Mouse (Mus musculus): ENCODE data around the gene Tmem191c. TPM values are rescaled to one million over a fixed set of nuclear protein-coding genes. Genes with fewer than 3 reads are reported as not detected.
"Not testable (repeated sequence)": the region's sequence is repeated elsewhere in the genome, so short reads cannot be mapped to it uniquely, and the experiment has no call there.

Tmem191c gene
- 4.5 and 7.6 TPM in 2 replicates for polyA plus RNA-seq (2014; fragmentation: Nextera tagmentation; extraction: Ambion mirVana)

GRCm38 (mm10) chr16:17275721-17276120 lies at the start of gene Tmem191c:
Tmem191c (plus strand) TSS chr16:17276077.
- WGBS, result 60% methylated on average over 7 of the region's 7 CpGs
- 0 out of 2 replicates have a peak within 1 kb of the TSS, but pooled peaks have one; percentile 26 for H3K27ac ChIP-seq (replicated peaks; ENCODE audit: low read depth, low read length)

DNA sequence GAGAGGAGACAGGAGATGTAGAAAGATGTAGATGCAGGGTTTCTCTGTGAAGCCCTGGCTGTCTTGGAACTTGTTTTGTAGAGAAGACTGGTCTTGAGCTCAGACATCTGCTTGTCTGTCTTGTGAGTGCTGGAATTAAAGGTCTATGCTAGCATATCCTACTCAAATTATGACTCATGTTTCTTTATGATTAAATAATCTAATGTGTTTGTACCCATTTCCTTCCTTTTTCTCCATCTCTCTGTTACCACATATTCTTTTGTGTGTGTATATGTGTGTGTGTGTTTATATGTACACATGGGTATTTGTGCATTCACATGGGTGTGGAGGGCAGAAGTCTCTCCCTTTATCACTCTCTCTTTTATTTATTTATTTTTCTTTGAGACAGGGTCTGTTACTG lies 49.4 kb upstream of the Tmem191c start:
- H3K9ac ChIP-seq (ENCODE audit: low read length), result no peak overlapping the region
- no peak overlapping the region for H3K27ac ChIP-seq (replicated peaks; ENCODE audit: low read depth, low read length)
- H3K27me3 ChIP-seq (ENCODE audit: control insufficient read depth, insufficient read depth, low read length), result no peaks in the 10 kb centered on the region
- no peaks in the 10 kb centered on the region; the same call in 1 of the 2 replicates for H3K9me3 ChIP-seq (ENCODE audit: control insufficient read depth, low read length)
- DNase-seq (ENCODE audit: low spot score) (no peak), ATAC-seq (ENCODE audit: insufficient number of reproducible peaks, low FRiP score, low TSS enrichment, low read depth) (no peak)
- no peak overlapping the region for H3K4me3 ChIP-seq (ENCODE audit: low read depth, low read length)
- no peaks in the 10 kb centered on the region for H3K36me3 ChIP-seq (ENCODE audit: control insufficient read depth, insufficient read depth, low read length)
- no peak overlapping the region for H3K4me2 ChIP-seq (ENCODE audit: low read depth, severe bottlenecking)
- no peaks in the 10 kb centered on the region for H3K4me1 ChIP-seq (ENCODE audit: control insufficient read depth, insufficient read depth, low read length)

More at GRCm38 (mm10) chr16:17275721-17276120, at the start of gene Tmem191c:
- DNase-seq (ENCODE audit: low spot score) (no peak), ATAC-seq (ENCODE audit: insufficient number of reproducible peaks, low FRiP score, low TSS enrichment, low read depth) (no peak; the same call in 1 of the 2 replicates)
- H3K4me1 ChIP-seq (ENCODE audit: control insufficient read depth, insufficient read depth, low read length), result peaks cover 10% of the 10 kb centered on the region; the same call in 1 of the 2 replicates
- peak within 1 kb of the TSS; percentile 62 for H3K9ac ChIP-seq (ENCODE audit: low read length)
- H3K36me3 ChIP-seq (ENCODE audit: control insufficient read depth, insufficient read depth, low read length), result no peaks in the 10 kb centered on the region
- peak within 1 kb of the TSS; percentile 94 for H3K4me2 ChIP-seq (ENCODE audit: low read depth, severe bottlenecking)
- peaks cover 16% of the 10 kb centered on the region for H3K27me3 ChIP-seq (ENCODE audit: control insufficient read depth, insufficient read depth, low read length)
- no peaks in the 10 kb centered on the region for H3K9me3 ChIP-seq (ENCODE audit: control insufficient read depth, low read length)
- peak within 1 kb of the TSS; percentile 45 for H3K4me3 ChIP-seq (ENCODE audit: low read depth, low read length)

GRCm38 (mm10) chr16:17231523-17231922 lies 44.4 kb upstream of the Tmem191c start:
- 98% methylated on average over 2 of the region's 2 CpGs for WGBS
- not testable (repeated sequence) for H3K9ac ChIP-seq (ENCODE audit: low read length); DNase-seq (ENCODE audit: low spot score); H3K4me3 ChIP-seq (ENCODE audit: low read depth, low read length); H3K27ac ChIP-seq (replicated peaks; ENCODE audit: low read depth, low read length); ATAC-seq (ENCODE audit: insufficient number of reproducible peaks, low FRiP score, low TSS enrichment, low read depth); H3K4me2 ChIP-seq (ENCODE audit: low read depth, severe bottlenecking); H3K9me3 ChIP-seq (ENCODE audit: control insufficient read depth, low read length); H3K27me3 ChIP-seq (ENCODE audit: control insufficient read depth, insufficient read depth, low read length); H3K36me3 ChIP-seq (ENCODE audit: control insufficient read depth, insufficient read depth, low read length)
- H3K4me1 ChIP-seq (ENCODE audit: control insufficient read depth, insufficient read depth, low read length), result peaks cover 15% of the 10 kb centered on the region

GRCm38 (mm10) chr16:17232794-17233701 lies 42.8 kb upstream of the Tmem191c start, which contains the start of gene Hic2:
Hic2 (plus strand) TSS chr16:17233572.
- Histone ChIP-seq H3K27ac (replicated peaks; ENCODE audit: low read depth, low read length) (peak within 1 kb of the TSS; percentile 82), H3K27me3 (ENCODE audit: control insufficient read depth, insufficient read depth, low read length) (no peaks in the 10 kb centered on the region), H3K36me3 (ENCODE audit: control insufficient read depth, insufficient read depth, low read length) (0 out of 2 replicates have a peak, but pooled peaks cover 2% of the 10 kb centered on the region), H3K4me3 (ENCODE audit: low read depth, low read length) (peak within 1 kb of the TSS; percentile 92), H3K9ac (ENCODE audit: low read length) (peak within 1 kb of the TSS; percentile 92), H3K4me1 (ENCODE audit: control insufficient read depth, insufficient read depth, low read length) (peaks cover 15% of the 10 kb centered on the region), H3K9me3 (ENCODE audit: control insufficient read depth, low read length) (no peaks in the 10 kb centered on the region; the same call in 1 of the 2 replicates), H3K4me2 (ENCODE audit: low read depth, severe bottlenecking) (peak within 1 kb of the TSS; percentile 90)
- DNase-seq (ENCODE audit: low spot score) (peak; percentile 98), ATAC-seq (ENCODE audit: insufficient number of reproducible peaks, low FRiP score, low TSS enrichment, low read depth) (peak; percentile 98)
- under 1% methylated on average over 55 of the region's 59 CpGs for WGBS

DNA sequence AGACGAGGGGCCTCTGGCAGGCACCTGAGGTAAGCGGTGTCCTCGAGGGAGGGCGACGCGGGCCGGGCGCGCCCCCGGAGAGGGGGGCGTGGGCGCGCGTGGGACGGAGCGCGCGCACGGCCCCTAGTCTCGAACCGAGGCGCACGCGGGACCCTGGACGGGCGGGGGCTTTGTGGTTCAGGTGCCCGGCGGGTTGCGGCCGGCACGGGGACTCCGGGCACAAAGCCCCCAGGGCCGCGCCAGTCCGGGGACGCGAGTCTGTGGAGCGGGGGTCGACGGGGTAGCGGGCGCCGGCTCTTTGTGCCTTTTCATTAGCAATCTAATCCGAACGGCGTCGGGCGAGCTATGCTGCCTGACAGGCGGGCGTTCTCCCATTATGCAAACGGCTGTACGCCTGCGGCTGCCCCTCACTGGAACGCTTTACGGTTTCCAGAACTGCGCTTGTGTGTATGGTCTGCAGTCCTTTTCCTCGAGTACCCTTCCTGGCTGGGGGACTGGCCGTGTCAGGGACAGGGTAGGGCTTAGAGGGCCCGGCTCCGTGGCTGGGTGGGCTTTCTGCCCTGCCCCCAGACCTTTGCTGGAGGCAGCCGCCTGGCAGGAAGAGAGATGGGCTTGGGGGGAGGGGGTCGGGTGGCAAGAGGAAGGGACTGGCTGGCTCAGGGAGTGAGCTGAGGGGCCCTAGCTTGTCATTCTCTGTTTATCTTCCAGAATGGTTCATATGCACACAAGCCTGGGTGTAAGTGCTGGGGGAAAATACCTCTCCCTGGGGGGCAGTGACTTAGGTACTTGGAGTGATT lies 42.0 kb upstream of the Tmem191c start:
- no peaks in the 10 kb centered on the region; the same call in 1 of the 2 replicates for H3K9me3 ChIP-seq (ENCODE audit: control insufficient read depth, low read length)
- DNase-seq (ENCODE audit: low spot score), result peak; percentile 79
- peaks cover 15% of the 10 kb centered on the region for H3K4me1 ChIP-seq (ENCODE audit: control insufficient read depth, insufficient read depth, low read length)
- H3K36me3 ChIP-seq (ENCODE audit: control insufficient read depth, insufficient read depth, low read length), result 0 out of 2 replicates have a peak, but pooled peaks cover 2% of the 10 kb centered on the region
- WGBS, result 0% methylated on average over 54 of the region's 62 CpGs
- no peaks in the 10 kb centered on the region for H3K27me3 ChIP-seq (ENCODE audit: control insufficient read depth, insufficient read depth, low read length)
- H3K4me3 ChIP-seq (ENCODE audit: low read depth, low read length), result peak overlapping the region; percentile 92
- peak; percentile 56 for ATAC-seq (ENCODE audit: insufficient number of reproducible peaks, low FRiP score, low TSS enrichment, low read depth)
- peak overlapping the region; percentile 90 for H3K4me2 ChIP-seq (ENCODE audit: low read depth, severe bottlenecking)
- H3K27ac ChIP-seq (replicated peaks; ENCODE audit: low read depth, low read length), result peak overlapping the region; percentile 82
- peak overlapping the region; percentile 92 for H3K9ac ChIP-seq (ENCODE audit: low read length)

DNA sequence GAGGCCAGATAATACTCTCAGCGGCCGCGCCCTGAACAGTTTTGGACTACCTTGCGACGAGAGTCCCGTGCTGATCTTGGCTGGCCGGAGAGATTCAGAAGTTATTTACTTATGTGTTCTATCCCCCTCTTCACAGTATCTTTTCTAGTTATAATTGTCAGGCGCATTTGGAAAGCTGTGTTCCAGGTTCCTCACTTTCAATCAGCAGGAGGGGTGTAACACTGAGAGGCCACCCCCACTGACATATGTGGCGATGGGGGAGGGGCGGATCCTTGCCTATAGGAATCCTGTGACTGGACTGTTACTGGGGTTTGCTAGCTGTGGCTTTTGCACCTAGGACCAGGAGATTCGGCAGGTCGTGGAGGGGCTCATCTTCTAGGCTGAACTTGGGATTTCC lies 41.4 kb upstream of the Tmem191c start:
- ATAC-seq (ENCODE audit: insufficient number of reproducible peaks, low FRiP score, low TSS enrichment, low read depth) (peak; percentile 1; the same call in 1 of the 2 replicates), DNase-seq (ENCODE audit: low spot score) (peak; percentile 76)
- peaks cover 15% of the 10 kb centered on the region for H3K4me1 ChIP-seq (ENCODE audit: control insufficient read depth, insufficient read depth, low read length)
- H3K9ac ChIP-seq (ENCODE audit: low read length), result peak overlapping the region; percentile 92
- 0 out of 2 replicates have a peak, but pooled peaks cover 2% of the 10 kb centered on the region for H3K36me3 ChIP-seq (ENCODE audit: control insufficient read depth, insufficient read depth, low read length)
- peak overlapping the region; percentile 82 for H3K27ac ChIP-seq (replicated peaks; ENCODE audit: low read depth, low read length)
- peak overlapping the region; percentile 92 for H3K4me3 ChIP-seq (ENCODE audit: low read depth, low read length)
- WGBS, result 3% methylated on average over 12 of the region's 12 CpGs
- no peaks in the 10 kb centered on the region; the same call in 1 of the 2 replicates for H3K9me3 ChIP-seq (ENCODE audit: control insufficient read depth, low read length)
- no peaks in the 10 kb centered on the region for H3K27me3 ChIP-seq (ENCODE audit: control insufficient read depth, insufficient read depth, low read length)
- peak overlapping the region; percentile 90 for H3K4me2 ChIP-seq (ENCODE audit: low read depth, severe bottlenecking)

DNA sequence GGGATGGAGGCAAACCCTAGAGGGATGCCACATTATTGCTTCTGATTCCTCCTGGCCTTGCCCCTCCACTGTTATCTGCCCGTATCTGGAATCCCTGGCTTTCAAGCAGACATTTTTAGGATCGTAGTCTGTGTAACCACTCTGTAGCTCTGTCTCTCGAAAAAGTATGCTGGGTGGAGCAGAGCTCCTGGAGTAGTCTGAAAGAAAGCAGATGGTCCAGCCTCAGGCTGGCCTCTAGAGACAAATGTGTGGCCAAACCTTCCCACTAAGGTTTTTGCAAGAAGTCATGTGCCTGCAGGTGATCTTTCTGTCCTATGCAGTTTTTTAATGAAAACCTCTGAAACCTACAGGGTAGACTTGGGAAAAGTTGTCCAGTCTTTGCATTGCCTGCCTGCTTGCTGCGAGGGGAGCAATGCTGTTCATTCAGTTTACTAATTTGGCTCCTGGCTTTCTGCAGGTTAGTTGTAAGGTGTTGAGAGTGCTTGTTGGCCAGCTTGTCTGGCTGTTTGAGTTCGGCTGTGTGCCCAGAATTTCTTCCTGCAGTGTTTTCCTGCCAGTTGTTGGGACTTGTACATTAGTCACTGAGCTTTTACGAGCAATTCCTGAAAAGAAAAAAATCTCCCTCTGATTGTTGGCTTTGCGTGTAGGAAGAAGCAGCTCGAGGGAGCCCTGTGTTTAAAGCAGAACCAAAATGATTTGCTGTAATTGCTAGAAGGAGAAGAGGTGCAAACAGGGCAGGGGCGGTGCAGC lies 40.8 kb upstream of the Tmem191c start:
- no peak overlapping the region for H3K27ac ChIP-seq (replicated peaks; ENCODE audit: low read depth, low read length)
- peak overlapping the region; percentile 28; the same call in 1 of the 2 replicates for H3K9ac ChIP-seq (ENCODE audit: low read length)

More for the DNA sequence above, 40.8 kb upstream of the Tmem191c start:
- DNase-seq (ENCODE audit: low spot score) (no peak), ATAC-seq (ENCODE audit: insufficient number of reproducible peaks, low FRiP score, low TSS enrichment, low read depth) (no peak)
- Histone ChIP-seq H3K36me3 (ENCODE audit: control insufficient read depth, insufficient read depth, low read length) (0 out of 2 replicates have a peak, but pooled peaks cover 2% of the 10 kb centered on the region), H3K4me2 (ENCODE audit: low read depth, severe bottlenecking) (peak overlapping the region; percentile 90), H3K27me3 (ENCODE audit: control insufficient read depth, insufficient read depth, low read length) (no peaks in the 10 kb centered on the region), H3K4me1 (ENCODE audit: control insufficient read depth, insufficient read depth, low read length) (peaks cover 15% of the 10 kb centered on the region), H3K4me3 (ENCODE audit: low read depth, low read length) (peak overlapping the region; percentile 92), H3K9me3 (ENCODE audit: control insufficient read depth, low read length) (no peaks in the 10 kb centered on the region; the same call in 1 of the 2 replicates)
- WGBS, result 43% methylated on average over 9 of the region's 9 CpGs

Measured in limb, embryonic 11.5 days (tissue).